Mouse (Mus musculus) spleen, adult 2 months (tissue): Measurements from ENCODE around the gene Peli2.

Experiments used
- CTCF ChIP-seq: fragments of 200-500 bp; IDR thresholded peaks from 2 replicates; pipeline ENCODE4 v1.5.1; 2011; ENCODE audit warnings: mild to moderate bottlenecking, inconsistent platforms; ENCODE audit not compliant: insufficient read depth, insufficient read length, insufficient replicate concordance; ENCODE audit errors: extremely low read depth
- POLR2A ChIP-seq: fragments of 200-500 bp; IDR thresholded peaks from 2 replicates; pipeline ENCODE4 v1.6.1; 2011; ENCODE audit warnings: low read depth, low read length, inconsistent platforms

GRCm38 (mm10) chr14:48213593-48213992 is 93.0 kb downstream of the Peli2 start:
- TF ChIP-seq POLR2A, result no peak
- TF ChIP-seq CTCF, result no peak
